Mouse (Mus musculus): ENCODE data around the gene Fut2. TPM values are rescaled to one million over a fixed set of nuclear protein-coding genes. Genes with fewer than 3 reads are reported as not detected.
A peak's percentile ranks its signal among the peaks of the same experiment; 100 is the strongest.

Gene Fut2
- 0.77 TPM in 2 replicates for polyA plus RNA-seq (2016; fragmentation: Nextera tagmentation; extraction: Ambion mirVana)

DNA sequence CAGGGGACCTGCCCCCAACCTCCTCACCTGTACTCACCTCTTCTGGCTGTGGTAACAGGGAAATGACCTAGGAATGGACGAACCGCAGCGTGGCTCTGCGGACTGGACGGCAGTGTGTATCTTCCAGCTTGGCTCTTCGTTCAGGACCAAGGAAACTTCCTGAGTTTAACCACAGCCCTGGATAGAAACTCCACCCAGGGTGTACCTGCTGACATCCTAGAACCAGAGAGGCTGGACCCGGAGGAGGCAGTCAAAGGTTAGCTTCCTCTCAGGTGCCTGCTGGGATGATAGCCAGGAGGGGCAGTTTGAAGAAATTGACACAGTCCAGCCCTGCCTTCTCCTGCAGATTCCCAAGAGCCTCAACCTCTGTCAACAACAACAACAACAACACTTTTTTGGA, at the start of gene Fut2:
Gene Fut2, minus strand, starts transcription at position 234 of the 400 bp plus-strand sequence.
- H3K9me3 ChIP-seq (replicated peaks): peaks cover 3% of the 10 kb centered on the region
- no peak within 1 kb of the TSS for H3K4me3 ChIP-seq
- no peak within 1 kb of the TSS for H3K9ac ChIP-seq
- no peak within 1 kb of the TSS for H3K27ac ChIP-seq (ENCODE audit: poor library complexity, severe bottlenecking)
- H3K4me1 ChIP-seq (replicated peaks): peaks cover 13% of the 10 kb centered on the region
- H3K27me3 ChIP-seq (replicated peaks): no peaks in the 10 kb centered on the region
- H3K4me2 ChIP-seq: no peak within 1 kb of the TSS
- ATAC-seq (ENCODE audit: insufficient number of reproducible peaks, low FRiP score): no peak
- WGBS: 72% methylated on average over 7 of the region's 7 CpGs
- H3K36me3 ChIP-seq: no peaks in the 10 kb centered on the region

DNA sequence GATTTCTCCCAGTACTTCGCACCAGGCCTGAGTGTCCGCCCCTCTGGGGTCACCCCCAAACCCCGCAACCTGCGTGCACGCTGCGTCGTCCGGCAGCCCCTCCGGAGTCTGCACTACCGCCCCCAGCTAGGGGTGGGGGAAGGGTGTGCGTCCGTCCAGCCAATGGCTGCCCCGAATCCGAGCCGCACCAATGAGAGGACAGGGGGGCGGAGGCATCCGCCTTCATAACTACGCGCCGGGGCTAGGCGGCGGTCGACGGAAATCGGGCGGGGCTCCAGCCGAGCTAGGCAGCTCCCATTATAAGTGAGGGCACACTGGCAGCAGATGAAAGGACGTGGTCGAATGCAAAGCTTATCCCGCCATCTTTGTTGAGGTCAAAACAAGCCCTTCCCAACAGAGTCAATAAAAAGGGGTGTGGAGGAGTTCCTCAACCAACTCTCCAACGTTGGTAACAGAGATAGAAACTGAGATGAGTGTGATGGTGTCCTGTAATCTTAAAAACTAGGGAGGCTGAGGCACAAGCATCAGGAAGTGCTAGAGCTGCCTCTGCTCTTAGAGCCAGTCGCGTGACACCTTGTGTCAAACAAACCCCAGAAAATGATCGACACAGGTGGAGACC, 49.0 kb upstream of the Fut2 start, which contains the start of gene Rpl18:
Gene Rpl18, plus strand, starts transcription at position 368 of the 619 bp plus-strand sequence.
- peak within 1 kb of the TSS; percentile 92 for H3K4me2 ChIP-seq

DNA sequence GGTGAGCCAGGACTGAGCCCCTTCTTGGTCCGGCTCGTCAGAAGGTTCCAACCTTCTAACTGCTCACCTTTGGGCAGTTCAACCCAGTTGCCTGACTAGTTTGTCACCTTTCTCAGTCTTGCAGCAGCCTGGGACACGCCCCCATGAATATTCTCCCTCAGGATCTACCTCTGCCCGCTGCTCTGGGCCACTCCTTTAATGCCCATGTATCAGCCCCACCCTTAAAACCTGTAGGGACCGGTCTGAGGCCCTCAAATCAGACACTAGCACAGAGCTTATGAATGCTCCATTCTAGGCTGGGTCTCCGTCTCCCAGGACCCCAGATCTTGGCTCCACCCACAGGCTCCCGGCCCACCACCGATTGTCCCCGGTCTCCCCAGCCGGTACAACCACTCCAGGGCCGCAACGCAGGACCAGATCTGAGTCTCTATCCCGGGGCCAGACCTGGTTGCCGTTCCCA, 48.5 kb upstream of the Fut2 start:
- H3K4me3 ChIP-seq: peak overlapping the region; percentile 95
- peak; percentile 37 for ATAC-seq (ENCODE audit: insufficient number of reproducible peaks, low FRiP score)
- peaks cover 48% of the 10 kb centered on the region for H3K36me3 ChIP-seq
- peak overlapping the region; percentile 81 for H3K9ac ChIP-seq
- H3K27ac ChIP-seq (ENCODE audit: poor library complexity, severe bottlenecking): peak overlapping the region; percentile 7; the same call in 1 of the 2 replicates
- no peaks in the 10 kb centered on the region for H3K27me3 ChIP-seq (replicated peaks)
- peak overlapping the region; percentile 92 for H3K4me2 ChIP-seq
- H3K4me1 ChIP-seq (replicated peaks): peaks cover 44% of the 10 kb centered on the region
- H3K9me3 ChIP-seq (replicated peaks): no peaks in the 10 kb centered on the region
- WGBS: 12% methylated on average over 14 of the region's 14 CpGs

More for the DNA sequence above, 49.0 kb upstream of the Fut2 start, which contains the start of gene Rpl18:
- Histone ChIP-seq H3K27me3 (replicated peaks) (no peaks in the 10 kb centered on the region), H3K9ac (peak within 1 kb of the TSS; percentile 81), H3K27ac (ENCODE audit: poor library complexity, severe bottlenecking) (peak within 1 kb of the TSS; percentile 34; the same call in 1 of the 2 replicates), H3K4me1 (replicated peaks) (peaks cover 47% of the 10 kb centered on the region), H3K9me3 (replicated peaks) (no peaks in the 10 kb centered on the region), H3K36me3 (peaks cover 48% of the 10 kb centered on the region), H3K4me3 (peak within 1 kb of the TSS; percentile 95)
- ATAC-seq (ENCODE audit: insufficient number of reproducible peaks, low FRiP score): peak; percentile 91
- 6% methylated on average over 34 of the region's 34 CpGs for WGBS

DNA sequence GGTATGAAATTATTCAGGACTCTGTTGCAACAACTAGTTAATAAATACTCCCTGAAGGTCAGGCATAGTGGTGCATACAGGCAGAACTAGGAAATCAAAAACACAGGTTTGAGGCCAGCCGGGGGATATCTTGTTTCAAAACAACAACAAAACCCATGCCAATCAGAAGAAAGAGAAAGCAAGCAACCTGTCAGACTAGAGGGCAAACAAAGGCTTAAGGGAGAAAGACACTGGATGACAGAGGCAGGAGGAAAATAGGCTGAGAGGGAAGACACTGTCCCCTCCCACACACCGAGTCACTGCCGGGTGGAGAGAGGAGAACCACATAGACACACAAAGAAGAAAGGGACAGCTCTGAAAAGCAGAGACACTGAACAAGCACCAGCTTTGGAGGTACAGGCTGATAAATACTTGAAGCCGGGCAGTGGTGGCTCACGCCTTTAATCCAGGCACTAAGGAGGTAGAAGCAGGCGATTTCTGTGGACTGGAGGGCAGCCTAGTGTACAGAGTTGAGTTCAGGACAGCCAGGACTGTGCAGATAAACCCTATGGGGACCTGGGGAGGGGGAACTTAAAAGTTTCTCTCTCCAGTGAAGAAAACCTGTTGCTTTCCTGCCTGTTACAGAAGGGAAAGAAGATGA, 47.8 kb upstream of the Fut2 start:
- no peak overlapping the region for H3K27ac ChIP-seq (ENCODE audit: poor library complexity, severe bottlenecking)
- H3K9ac ChIP-seq: peak overlapping the region; percentile 81
- peaks cover 44% of the 10 kb centered on the region for H3K4me1 ChIP-seq (replicated peaks)
- peak overlapping the region; percentile 95 for H3K4me3 ChIP-seq
- H3K4me2 ChIP-seq: peak overlapping the region; percentile 92
- H3K27me3 ChIP-seq (replicated peaks): no peaks in the 10 kb centered on the region
- WGBS: 83% methylated on average over 6 of the region's 6 CpGs
- no peak for ATAC-seq (ENCODE audit: insufficient number of reproducible peaks, low FRiP score)
- no peaks in the 10 kb centered on the region for H3K9me3 ChIP-seq (replicated peaks)
- peaks cover 44% of the 10 kb centered on the region for H3K36me3 ChIP-seq

DNA sequence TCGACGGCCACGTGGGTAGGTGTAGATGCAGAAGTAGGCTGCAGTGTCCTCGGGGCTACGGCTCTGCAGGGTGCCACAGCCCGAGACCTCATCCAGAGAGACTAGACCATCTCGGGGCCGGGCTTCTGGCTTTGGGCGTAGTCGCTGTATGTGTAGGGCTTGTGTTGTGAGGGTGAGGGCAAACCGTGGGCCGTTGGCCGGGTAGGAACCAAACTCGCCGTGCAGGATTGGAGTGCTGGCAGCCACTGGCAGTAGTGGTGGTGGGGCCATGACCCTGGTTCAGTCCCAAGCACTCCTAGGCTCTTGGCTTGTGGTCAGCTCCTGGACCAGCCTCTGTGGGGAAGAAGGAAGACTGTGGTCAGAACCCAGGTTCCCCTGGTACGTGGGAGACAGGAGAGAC, 47.2 kb upstream of the Fut2 start:
- H3K4me1 ChIP-seq (replicated peaks): peaks cover 45% of the 10 kb centered on the region
- H3K4me2 ChIP-seq: no peak overlapping the region
- no peaks in the 10 kb centered on the region for H3K9me3 ChIP-seq (replicated peaks)
- peaks cover 43% of the 10 kb centered on the region for H3K36me3 ChIP-seq
- no peak for ATAC-seq (ENCODE audit: insufficient number of reproducible peaks, low FRiP score)
- H3K27ac ChIP-seq (ENCODE audit: poor library complexity, severe bottlenecking): no peak overlapping the region
- 96% methylated on average over 16 of the region's 16 CpGs for WGBS
- no peaks in the 10 kb centered on the region for H3K27me3 ChIP-seq (replicated peaks)
- H3K9ac ChIP-seq: no peak overlapping the region
- H3K4me3 ChIP-seq: no peak overlapping the region

DNA sequence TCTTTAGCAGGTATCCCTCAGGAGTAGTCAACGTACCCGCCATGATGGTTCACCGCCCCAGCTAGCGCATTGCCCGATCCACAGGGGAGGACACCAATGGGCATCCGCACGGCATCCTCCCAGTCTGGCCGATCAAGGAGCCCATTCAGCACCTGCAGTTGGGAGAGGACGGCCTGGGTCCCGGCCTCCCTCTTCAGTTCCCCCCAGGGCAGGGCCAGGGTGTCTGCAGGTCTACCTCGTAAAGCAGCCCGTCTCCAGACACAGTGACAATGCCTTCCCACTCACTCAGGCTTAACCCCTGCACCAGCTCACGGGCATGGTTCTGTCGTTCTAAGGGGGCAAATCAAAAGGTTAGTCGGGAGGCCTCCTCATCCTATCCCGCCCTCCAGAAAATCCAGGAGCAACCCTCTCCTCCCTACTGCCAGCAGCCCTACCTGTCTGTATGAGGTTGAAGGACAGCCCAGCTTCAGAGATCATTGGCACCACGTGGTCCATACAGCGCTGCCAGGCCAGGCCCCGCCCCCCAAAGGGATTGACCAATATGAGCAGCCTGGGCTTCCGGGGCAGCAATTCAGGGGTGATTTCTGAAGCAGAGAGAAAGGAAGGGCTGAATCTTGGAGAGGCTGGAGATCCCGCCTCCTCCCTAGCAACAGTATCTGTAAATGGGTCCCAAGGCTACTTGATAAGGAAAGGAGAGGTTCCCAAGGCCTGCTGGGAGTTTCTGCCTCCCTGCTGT, 46.0 kb upstream of the Fut2 start:
- H3K9ac ChIP-seq: no peak overlapping the region
- no peak overlapping the region for H3K27ac ChIP-seq (ENCODE audit: poor library complexity, severe bottlenecking)
- peaks cover 43% of the 10 kb centered on the region for H3K36me3 ChIP-seq
- no peaks in the 10 kb centered on the region for H3K9me3 ChIP-seq (replicated peaks)
- no peaks in the 10 kb centered on the region for H3K27me3 ChIP-seq (replicated peaks)
- peaks cover 57% of the 10 kb centered on the region for H3K4me1 ChIP-seq (replicated peaks)
- no peak overlapping the region for H3K4me2 ChIP-seq
- 88% methylated on average over 21 of the region's 21 CpGs for WGBS
- no peak for ATAC-seq (ENCODE audit: insufficient number of reproducible peaks, low FRiP score)
- no peak overlapping the region for H3K4me3 ChIP-seq

DNA sequence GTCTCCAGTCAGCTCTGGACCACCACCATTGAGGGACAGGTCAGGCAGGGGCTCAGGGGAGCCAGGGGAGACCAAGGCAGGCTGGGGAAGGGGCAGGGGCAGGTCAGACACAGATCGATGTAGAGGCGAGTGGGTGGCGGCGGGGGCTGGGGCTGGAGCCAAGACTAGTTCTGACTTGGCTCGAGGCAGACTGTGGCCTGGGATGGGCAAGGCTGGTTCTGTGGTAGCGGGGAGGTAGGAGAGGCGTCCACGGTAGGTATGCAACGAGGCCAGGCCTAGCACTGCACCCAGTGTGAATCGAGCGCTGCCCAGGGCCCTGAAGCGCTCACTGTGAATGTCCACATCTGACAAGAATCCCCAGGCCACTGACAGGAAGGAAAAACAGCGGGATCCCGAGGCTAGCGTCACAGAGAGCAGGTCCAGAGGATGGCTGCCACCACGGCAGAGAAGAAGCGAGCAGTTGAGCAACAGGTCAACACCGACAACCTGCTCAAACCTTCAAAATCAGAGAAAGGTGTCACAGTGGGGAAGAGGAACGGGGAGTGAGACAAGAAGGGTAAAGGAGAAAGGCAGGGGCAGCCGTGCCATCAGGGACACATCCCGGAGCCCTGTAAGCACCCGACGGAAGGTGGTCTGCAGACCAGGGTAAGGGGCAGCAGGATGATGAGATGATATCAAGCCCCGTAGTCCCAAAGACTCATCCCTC, 45.3 kb upstream of the Fut2 start:
- Histone ChIP-seq H3K27me3 (replicated peaks) (no peaks in the 10 kb centered on the region), H3K4me3 (no peak overlapping the region), H3K36me3 (peaks cover 43% of the 10 kb centered on the region), H3K9ac (no peak overlapping the region), H3K9me3 (replicated peaks) (no peaks in the 10 kb centered on the region), H3K4me2 (no peak overlapping the region), H3K4me1 (replicated peaks) (peaks cover 52% of the 10 kb centered on the region), H3K27ac (ENCODE audit: poor library complexity, severe bottlenecking) (no peak overlapping the region)
- ATAC-seq (ENCODE audit: insufficient number of reproducible peaks, low FRiP score): no peak
- 88% methylated on average over 24 of the region's 24 CpGs for WGBS

DNA sequence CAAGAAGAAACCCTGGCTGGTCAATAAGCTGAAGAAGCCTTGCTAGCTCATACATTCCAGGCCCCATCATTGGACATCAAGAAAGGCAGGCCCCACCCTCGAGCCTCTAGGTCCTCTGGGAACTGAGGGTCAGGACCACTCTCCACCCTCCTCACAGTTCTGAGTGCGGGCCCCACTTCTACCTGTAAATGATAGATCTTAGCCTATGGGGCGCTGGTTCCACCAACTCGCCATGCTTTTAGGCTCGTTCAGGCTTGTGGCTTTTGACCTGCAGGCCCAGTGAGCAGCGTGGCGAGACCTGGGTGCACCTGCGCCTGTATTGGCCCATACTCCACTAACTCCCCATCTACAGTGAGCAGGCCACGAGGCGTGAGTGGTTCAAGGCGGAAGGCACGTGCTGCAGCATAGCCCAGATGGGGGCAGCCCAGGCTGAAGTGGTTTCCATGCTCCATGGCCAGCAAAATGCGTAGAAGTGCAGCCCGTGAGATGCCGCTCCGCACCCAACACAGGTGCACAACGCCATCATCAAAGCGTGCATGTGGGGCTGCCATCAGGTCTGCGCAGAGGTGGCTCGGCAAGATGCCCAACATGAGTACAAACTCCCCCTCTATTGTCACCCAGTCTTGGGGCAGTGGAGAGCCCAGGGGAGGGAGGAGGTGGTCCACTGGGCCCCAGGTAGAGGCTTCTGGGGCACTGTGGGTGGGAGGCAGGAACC, 44.4 kb upstream of the Fut2 start:
- ATAC-seq (ENCODE audit: insufficient number of reproducible peaks, low FRiP score): no peak
- H3K4me2 ChIP-seq: no peak overlapping the region
- H3K4me1 ChIP-seq (replicated peaks): peaks cover 52% of the 10 kb centered on the region
- no peak overlapping the region for H3K27ac ChIP-seq (ENCODE audit: poor library complexity, severe bottlenecking)
- WGBS: 92% methylated on average over 20 of the region's 20 CpGs
- H3K9me3 ChIP-seq (replicated peaks): no peaks in the 10 kb centered on the region
- no peak overlapping the region for H3K9ac ChIP-seq
- no peak overlapping the region for H3K4me3 ChIP-seq
- no peaks in the 10 kb centered on the region for H3K27me3 ChIP-seq (replicated peaks)
- H3K36me3 ChIP-seq: peaks cover 43% of the 10 kb centered on the region

DNA sequence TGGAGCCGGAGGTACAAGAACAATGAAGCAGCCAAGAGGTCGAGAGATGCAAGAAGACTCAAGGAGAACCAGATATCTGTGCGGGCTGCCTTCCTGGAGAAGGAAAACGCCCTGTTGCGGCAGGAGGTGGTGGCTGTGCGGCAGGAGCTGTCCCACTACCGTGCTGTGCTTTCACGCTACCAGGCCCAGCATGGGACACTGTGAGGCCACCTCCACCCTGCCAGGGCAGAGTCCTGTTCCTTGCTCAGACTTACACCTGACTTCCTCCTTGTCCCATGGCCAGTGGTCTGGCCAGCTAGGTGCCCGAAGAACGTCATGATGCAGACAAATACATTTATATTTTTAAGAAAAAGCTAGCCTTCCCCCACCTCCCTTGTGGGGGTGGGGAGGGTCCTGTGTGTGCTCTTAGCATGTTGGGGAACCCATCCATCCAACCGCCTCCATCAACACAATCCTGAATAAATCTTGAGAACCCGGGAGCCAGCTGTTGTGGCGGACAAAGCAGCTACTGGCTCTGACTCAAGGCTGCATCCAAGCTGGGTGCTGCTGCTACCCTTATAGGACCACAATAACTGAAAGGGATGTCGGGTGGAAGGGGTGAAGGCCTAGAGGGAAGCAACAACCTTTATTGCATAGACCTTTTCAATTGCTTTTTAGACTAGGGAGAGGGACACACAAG, 43.6 kb upstream of the Fut2 start:
- Histone ChIP-seq H3K9ac (no peak overlapping the region), H3K9me3 (replicated peaks) (no peaks in the 10 kb centered on the region), H3K4me2 (no peak overlapping the region), H3K36me3 (peaks cover 43% of the 10 kb centered on the region), H3K4me1 (replicated peaks) (peaks cover 53% of the 10 kb centered on the region), H3K27ac (ENCODE audit: poor library complexity, severe bottlenecking) (no peak overlapping the region), H3K4me3 (no peak overlapping the region), H3K27me3 (replicated peaks) (no peaks in the 10 kb centered on the region)
- ATAC-seq (ENCODE audit: insufficient number of reproducible peaks, low FRiP score): no peak
- WGBS: 67% methylated on average over 14 of the region's 14 CpGs

DNA sequence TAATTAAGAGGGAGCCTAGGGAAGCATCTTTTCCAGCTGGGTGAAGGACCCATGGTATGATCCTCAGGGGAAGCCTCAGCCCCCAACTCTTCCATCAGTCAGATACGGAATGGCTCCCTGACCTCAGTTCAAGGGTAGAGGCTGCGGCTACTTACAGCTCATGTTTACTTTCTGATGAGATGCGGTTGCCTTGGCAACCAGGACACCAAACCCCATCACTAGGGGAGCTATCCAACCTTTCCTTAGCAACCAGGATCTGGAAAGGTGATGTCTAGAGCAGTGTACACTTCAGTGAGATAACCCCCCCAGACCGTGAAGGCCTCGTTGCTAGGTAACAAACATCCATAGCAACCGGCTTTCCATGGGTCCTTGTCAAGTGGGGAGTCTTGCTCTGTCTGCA, 42.8 kb upstream of the Fut2 start:
- H3K4me2 ChIP-seq: no peak overlapping the region
- H3K36me3 ChIP-seq: peaks cover 43% of the 10 kb centered on the region
- no peaks in the 10 kb centered on the region for H3K27me3 ChIP-seq (replicated peaks)
- H3K9ac ChIP-seq: no peak overlapping the region
- no peak overlapping the region for H3K4me3 ChIP-seq
- H3K4me1 ChIP-seq (replicated peaks): peaks cover 46% of the 10 kb centered on the region
- ATAC-seq (ENCODE audit: insufficient number of reproducible peaks, low FRiP score): no peak
- H3K9me3 ChIP-seq (replicated peaks): no peaks in the 10 kb centered on the region
- 45% methylated on average over 6 of the region's 6 CpGs for WGBS
- H3K27ac ChIP-seq (ENCODE audit: poor library complexity, severe bottlenecking): no peak overlapping the region

Measured in heart, embryonic 12.5 days (tissue).